Mouse (Mus musculus) c-Kit-positive CD71-positive TER-119-negative erythroid progenitor cells, embryonic 14.5 days (primary cell): ENCODE data around the gene Cacna1e.

Experiments
- DNase-seq: peaks from one replicate; pipeline ENCODE4 v3.0.0-alpha.2; 2013; ENCODE audit warnings: low read depth

The Cacna1e gene

DNA sequence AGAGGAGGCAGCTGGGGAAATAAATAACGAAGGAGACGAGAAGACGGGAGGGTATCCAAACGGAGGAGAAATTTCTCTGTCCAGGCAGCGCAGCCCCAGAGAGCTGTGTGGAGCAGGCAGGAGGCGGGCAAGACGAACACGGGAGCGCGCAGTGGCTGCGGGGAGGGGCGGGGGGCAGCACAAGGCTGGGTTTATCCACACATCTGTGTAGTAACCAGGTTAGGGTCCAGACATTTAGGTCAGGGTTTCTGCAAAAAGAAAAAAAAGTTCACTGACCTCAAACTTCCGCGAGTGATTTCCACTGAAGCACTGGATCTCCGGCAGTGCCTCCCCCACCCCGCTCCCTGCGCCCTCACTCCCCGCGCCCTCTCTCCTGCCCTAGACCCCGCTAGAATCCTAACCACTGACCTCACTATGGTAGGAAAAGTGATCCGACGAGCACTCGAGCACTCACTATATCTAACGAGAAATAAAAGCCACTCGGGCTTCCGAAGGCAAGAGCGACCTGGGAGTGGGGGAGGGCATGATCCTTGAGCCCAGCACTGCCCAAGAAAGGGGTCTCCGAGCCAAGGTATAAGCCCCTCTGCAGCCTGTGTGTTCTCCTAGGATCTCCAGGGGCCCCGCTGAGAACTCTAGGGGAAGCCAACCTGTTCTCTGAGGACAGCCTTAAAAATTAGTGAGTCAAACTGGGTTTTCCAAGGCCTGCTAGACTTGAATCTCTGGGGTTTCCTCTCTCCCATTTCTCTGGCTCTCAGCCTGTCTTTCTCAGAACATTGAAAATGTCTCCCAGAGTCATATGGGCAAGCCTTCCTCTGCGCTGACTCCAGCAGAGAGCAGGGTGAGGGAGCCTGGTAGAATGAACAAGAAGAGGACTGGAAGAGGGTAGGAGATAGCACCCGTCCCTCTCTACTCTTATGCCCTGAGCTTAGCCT, at the start of gene Cacna1e:
Gene Cacna1e (minus strand): TSS at position 227 of the 932 bp plus-strand sequence.
- no peak for DNase-seq

DNA sequence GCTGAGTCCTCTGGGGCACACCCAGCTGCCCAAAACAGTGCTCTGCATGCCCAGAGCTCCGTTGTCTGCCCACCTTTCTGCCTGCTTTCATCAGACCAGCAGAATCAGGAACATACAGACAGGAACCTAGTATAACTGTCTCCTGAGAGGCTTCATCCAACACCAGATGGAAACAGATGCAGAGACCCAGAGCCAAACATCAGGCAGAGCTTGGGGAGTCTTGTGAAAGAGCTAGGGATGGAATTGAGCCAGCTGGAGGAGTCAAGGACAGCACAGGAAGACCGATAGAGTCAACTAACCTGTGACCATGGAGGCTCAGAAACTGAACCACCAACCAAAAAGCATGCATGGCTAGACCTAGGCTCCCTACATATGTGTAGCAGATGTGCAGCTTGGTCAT, 34.1 kb upstream of the Cacna1e start:
- DNase-seq: no peak

DNA sequence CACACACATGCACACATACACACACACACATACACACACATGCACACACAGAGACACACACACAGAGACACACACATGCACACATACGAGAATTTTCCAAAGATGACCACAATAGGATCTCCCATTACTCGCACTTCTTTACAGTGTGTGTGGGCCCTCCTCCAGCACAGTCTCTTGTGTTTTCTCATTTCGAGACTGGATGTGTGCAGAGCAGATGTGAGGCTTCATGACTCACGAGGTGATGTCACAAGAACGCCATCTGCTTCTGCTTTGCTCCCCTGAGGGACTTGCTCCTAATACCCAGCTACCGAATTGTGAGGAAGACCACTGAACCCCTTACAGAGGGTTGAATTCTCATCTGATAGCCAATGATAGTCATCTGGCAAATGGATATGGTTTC, 33.1 kb upstream of the Cacna1e start:
- no peak for DNase-seq

DNA sequence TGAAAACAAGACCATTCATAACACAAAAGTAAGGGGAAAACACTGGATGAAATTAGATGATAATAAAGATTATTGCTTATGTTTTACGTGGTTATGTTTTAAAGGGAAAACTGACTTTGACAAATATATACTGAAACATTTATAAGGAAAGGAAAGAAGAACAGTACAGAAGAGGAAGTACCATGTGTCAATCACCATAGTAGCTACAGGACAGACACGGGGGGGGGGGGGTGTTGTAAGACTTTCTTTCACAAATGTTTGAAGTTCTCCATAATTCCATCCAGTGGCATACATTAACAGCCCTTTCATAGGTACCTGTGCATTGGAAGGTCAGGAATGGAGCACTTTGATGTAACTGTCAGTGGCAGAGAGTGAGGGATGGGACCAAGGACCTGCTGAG, 25.3 kb upstream of the Cacna1e start:
- DNase-seq: no peak

DNA sequence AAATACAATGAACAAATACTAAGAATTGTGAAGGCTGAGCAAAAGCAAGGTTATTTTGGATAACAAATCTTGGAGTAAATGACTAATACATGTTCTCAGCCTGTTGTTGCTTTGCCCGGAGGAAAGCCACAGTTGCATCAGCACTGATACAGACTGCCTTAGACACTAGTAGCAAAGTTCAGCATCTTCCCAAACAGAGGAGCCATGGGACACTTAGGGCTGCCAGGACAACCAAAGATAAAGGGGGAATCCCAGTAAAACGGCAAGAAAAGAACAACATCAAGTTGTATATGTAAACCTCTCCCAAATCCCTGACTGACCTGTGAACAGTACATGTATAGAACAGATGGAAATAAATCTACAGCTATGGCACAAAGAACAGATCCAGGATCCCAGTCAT, 13.1 kb upstream of the Cacna1e start:
- DNase-seq: no peak

DNA sequence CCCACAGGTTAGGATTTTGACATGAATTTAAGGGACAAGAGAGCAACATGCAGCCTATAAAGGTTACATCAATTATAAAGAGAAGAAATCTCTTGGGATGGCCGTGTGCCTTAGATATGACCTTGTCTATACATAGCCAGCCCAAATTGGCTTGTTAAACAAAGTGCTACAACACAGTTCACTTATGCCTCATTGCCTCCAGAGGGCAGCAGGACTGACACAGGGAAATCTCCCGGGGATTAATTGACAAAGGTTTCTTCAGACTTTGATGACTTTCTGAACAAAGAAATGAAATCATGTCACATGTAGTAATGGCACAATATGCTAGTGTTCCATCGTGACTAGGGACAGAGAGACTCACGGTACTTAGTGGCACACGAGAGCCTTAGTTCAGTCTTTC, 5.9 kb upstream of the Cacna1e start:
- DNase-seq: no peak

DNA sequence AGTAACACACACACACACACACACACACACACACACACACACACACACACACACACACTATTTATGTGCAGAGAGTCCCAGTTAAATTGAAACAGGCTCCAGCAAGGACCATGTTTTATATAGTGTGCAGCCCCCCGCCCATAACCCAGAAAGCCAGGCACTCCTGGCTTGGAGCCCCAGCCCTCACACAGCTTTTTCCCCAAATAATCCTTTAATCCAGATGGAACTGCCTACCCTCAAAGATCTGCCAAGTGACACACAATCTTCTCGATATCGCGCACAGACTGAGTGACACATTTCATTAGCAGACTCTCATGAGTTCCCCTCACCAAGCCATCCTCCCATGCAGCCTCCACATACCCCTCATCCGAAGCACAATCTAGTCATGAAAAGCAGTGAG, 4.2 kb upstream of the Cacna1e start:
- DNase-seq: no peak

DNA sequence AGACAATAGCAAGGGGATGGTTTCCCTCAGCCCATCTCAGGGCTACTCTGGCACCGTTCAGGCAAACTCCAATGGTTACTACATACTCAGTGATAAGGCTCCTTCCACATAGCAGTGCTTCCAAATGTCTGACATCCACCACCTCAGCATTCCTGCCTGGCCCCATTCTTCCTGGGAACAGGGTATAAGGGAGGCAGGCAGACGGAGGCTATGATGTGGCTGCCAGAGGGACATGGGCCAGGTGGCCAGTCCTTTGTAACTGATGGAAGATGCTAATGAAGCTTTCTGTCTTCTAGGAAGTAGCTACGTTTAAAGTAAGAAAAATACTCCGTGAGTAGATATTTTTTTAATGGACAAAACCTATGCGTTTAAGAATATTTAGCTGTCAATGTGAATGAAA, 3.7 kb upstream of the Cacna1e start:
- DNase-seq: no peak

DNA sequence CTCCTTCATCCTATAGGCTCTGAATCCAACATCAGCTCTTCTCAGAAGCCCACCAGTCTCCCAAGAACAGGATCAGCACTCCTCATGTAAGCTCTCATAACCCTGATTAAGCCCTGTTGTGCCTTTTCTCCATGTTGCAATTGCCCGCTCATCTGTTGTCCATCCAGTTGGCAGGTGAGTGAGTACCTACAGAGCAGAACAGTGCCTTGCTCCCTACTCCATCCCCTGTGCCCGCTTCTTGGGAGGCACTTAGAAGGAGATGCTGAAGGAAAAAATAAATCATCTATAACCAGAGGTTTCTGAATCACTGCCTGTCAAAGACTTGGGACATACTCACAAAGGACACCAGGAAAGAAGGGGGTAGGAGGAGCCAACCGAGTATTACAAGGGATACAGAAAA, 3.2 kb upstream of the Cacna1e start:
- no peak for DNase-seq

DNA sequence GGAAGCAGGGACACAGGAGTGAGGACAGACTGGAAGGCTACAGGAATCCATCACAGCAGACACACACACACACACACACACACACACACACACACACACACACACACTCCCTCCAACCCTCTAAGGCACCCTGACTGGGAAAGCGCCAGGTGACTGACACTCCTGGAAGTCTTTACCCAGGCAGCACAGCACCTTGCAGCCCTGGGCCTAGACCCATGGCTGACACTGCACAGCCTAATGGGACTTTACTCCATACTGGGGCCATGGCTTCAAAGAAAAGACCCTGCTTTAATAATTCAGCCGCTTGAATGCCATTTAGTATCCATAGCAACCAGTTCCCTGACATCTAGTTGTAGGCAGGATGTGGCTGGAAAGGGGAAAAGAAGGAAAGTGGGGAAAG, 2.3 kb upstream of the Cacna1e start:
- no peak for DNase-seq

DNA sequence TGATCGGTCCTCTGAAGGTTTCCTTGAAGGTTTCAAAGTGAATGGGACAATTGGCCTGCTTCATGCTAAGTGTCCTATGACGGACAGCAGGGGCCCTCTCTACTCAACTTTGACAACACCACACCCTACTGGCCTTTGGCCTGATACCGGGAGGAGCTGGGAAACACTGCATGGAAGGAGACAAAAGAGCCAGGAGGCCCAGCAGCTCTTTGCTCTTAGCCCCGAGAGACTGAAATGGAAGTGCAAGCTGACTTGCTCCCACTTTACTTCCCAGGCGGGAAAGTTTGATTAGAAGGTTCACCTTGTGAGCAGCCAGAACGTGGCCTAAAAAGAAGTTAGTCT, 877 bp upstream of the Cacna1e start:
- no peak for DNase-seq

DNA sequence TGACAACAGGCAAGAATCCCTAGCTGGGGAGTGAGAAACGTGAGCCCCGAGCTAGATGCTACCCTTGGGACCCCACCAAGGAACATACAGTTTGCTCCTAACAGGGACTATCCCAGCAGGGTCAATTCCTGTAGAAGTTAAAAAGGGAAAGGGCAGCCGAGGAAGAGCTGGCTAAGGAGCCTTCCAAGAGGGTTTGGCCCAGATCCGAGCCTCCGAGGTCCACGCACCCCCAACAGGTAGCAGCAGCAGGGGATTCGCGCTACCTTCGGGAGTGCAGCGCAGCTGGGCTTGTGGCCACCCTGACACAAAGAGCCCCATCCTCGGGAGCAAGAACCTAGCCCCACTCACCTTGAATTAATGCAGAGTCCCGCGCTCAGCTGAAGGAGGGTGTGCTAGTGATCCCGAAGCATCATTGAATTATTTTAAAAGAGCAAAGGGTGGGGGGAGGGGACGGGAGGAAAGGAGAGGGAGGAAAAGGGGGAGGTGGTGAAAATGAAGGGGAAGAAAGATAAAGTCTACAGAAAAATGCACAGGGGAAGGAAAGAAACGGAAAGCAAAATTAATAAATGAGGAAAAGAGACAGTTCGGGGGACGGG, 607 bp downstream of the Cacna1e start:
- DNase-seq: no peak

DNA sequence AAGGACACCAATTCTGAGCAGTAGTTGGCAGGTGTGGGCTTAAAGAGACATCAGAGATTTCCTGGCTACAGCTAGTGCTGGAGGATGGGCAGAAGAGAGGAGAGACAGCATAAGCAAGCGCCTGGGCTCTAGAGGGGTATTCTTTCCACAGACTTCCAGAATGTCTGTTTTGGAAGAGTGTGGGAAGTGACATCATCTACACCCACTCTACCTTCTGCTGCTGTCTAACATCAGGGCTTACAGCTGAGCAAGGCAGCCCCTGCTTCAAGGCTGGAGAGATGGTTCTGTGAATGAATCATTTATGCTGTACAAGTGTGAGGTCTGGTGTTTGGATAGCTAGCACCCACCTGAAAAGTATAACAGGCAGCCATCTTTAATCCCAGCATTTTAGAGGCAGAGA, 18.3 kb downstream of the Cacna1e start:
- DNase-seq: no peak

DNA sequence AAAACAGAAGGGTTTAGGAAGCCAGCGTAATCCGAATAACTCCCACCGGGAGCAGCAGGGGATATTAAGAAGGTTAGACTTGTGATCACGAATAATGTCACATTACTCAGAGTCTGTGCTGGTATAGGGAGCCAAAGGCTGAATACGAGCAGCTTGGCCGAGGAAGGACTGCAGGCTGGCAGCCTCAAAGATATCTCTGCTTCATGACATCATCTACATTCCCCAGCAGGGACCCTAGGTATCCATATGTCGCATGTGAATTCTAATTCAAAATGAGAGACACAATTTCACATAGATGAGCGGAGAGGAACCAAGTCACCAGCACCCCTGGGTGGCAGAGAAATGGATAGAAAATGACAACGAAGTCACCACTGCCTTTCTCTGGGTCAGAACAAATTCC, 22.9 kb downstream of the Cacna1e start:
- no peak for DNase-seq

DNA sequence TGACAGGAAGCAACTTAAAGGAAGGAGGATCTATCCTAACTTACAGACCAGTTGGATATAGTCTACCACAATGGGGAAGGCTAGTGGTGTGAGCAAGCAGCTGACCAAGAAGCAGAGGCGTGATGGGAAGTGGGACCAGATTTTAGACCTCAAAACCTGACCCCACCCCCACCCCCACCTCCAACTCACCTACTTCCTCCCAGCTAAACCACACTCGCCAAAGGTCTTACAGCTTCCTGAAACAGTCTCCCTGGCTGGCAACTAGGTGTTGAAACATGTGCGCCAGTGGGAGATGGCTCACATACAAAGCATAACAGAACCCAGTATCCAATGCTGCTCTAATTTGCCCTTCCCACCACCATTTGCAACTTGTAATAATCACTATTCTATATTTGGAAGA, 29.7 kb downstream of the Cacna1e start:
- DNase-seq: no peak

DNA sequence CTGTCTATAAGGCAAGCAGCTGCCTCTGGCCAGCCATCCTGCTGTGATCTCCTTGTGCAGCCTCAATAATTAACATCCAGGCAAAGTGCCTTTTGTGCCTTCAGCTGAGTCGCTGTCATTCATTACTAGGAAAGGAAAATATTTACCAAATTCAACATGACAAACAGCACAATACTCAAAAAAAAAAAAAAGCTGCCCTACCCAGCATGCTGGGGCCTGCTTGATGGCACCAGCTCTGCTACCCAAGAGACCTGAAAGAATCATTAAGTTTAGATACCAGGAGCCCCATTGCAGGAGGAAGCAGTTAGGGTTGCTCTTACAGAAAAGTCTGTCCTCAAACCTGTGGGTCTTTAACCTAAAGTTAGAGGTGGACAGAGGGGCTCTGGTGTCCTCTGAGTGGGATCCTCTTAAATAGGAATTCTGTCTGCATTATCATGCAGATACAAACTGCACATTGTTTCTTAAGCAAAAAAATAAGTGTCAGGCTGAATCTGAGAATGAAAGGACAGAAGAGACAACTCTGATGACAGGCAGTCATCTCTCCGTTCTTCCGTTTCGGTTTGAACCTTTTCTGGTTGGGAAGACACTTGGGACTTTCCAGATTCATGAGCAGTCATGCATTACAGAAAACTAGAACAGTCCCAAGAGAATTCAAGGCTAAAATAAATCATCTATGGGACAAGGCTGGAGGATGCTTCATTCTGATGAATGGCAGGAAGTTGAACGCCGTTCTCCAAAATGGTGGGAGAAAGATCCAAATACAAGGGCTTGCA, 33.6 kb downstream of the Cacna1e start:
- DNase-seq: no peak

DNA sequence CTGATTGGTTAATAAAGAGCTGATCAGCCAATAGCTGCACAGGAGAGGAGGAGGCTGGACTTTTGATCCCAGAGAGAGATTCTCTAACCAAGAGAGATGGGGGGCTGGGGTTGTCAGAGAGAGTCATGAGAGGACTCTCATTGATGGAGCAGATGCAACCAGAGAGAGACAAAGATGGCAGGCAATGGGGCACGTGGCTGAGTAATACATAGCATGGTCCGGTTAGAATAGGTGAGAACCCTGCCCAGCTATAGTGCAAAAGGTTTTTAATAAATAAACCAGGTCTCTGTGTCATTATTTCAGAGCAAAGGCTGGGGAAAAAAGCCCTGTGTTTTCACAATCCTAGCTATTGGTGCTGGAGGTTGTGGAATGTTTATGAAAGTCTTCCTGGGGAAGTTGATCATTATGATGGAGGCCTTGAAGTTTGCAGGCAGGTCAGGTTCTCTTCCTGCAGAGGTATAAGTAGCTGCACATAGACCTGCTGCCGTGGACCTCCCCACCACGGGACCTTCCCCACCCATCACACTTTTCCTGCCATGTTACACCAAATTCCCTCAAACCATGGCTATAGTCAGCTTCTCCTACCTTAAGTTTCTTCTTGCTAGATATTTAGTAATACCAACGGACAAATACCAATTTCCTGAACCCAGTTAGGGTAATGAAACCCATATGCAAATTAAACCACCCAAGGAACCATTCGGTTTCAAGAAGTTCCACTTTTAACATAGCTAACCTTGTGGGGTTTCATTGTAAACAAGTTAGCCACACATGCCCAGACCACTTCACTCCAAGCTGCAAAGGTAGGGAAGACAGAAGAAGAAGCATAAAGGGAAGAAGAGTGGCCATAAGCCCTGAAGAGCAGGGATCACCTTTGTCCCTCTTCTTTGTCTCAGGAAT, 35.4 kb downstream of the Cacna1e start:
- DNase-seq: no peak

DNA sequence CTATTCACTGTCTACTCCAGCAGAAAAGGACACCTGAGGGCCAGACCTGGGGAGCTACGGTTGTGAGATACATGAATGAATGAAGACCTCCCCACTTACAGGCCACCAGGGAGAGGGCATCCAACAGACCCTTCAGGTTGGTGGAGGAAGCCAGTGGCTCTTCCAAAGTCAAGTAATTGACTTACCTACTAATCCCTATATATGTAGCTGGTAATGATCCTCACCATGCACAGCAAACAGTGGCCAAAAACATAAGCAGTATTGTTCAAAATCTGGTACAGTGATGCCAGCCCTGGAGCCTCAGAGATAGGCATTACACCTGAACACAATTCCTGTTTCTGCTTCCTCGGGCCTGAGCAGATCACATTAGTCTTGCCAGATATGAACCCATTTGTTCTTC, 37.4 kb downstream of the Cacna1e start:
- no peak for DNase-seq

DNA sequence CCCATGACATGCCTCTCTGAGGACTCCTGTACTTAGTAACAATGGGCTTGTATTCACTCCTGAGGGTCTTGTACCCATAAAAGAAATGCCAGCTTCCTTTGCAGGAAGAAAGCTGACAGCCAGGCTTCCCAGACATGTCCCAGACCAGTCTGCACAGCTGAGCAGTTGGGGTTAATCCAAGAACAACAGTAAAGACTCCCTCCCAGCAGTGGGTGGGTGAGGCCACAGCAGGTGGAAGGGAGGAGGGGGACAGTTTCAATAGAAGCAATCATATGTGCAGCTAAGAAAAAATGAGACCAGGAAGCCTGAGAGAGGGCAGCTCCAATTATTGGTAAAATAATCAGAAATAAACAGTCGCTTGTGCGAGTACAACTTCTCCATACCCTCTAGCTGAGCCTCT, 40.9 kb downstream of the Cacna1e start:
- no peak for DNase-seq

DNA sequence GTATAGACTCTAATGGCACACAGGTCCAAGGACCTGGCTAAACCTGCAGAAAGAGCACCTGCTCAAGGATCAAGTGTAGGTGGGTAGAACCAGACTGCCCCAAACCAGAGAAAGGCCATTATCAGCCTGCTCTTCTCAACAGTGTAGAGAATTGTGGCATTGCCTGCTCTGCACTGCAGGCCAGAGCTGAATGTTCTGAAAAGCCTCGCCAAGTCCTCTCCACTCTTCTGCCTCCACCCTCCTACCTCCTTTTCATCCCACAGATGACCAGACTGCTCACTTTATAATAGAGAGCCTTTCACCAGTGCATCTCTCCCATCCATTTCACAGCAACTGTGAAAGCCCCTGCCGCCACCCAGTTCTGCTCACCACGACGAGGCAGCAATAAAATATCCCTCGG, 42.0 kb downstream of the Cacna1e start:
- no peak for DNase-seq

DNA sequence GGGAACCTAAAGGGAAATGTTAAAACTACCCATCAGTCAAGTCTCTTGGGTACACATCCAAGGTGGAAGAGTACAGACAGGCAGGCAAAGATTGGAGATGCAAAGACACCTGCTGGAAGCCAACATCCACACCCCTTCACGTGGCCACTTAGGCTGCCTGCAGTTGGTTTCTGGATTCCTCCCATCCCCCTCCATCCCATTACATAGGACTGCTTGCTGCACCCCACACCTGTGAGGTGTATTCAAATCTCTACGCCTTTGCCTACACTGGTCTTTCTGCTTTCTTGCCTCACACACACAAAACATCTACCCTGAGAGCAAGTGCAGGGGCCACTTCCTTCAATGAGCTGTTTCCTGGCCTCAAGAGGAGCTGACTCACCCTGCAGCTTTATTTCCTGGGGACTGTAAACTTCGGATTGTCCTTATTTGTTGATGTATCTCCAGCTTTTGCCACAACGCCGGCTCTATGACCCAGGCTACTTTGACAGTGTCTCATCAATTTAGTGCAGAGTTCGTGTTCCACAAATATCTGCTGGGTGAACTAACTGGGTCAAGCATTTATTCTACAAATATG, 43.2 kb downstream of the Cacna1e start:
- no peak for DNase-seq

DNA sequence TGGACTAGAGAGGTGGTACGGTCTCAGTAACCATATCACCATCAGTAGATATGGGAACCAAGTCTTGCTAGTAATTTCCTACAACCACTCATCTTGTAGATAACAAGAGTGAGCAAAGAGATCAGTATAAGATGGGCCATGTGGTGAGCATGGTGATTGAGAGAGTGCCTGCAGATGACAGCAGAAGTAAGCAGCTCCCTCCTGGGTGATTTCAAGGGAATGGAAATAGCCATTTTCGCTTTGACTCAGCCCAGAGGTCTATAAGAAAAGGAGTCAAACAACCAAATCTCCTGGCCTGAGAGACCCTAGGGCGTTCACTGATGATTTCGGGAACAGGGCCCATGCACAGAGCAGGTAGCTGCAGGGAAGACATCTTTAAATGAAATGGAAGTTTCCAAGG, 45.0 kb downstream of the Cacna1e start:
- no peak for DNase-seq
